In the genomic region with DNA sequence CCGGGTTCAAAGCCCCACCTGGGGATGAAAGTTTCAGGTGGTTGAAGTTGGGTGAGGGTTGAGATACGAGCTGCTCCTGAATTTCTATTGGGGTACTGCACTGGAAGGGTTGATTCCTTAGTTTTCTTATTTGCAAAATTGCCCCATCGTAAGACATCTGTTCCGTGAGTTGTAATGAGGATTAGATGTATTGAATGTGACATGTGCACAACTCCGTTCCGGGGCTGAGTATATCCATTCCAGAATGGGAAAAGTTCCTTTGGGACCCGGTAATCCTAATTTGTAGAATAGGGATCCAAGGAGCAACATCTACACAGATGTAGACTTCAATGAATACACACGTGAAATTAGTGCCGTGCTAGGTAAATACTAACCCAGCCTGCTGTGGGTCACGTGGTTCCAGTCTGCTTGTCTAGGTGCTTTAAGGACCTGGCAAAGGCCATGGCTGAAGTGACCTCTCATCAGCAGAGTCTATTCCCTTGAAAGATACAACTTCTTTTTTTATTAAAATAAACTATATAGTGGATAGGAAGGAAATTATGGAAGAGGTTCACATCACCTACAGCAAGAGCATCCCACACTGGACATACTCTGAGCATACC, we compare ENCODE assay signal across 8 mouse cellular contexts. TPM values are rescaled to one million over a fixed set of nuclear protein-coding genes. Genes with fewer than 3 reads are reported as not detected.
DNase-seq lines count a peak whose midpoint lies in the region; ATAC-seq and TF ChIP-seq lines count a peak whose summit lies in the region.

No protein-coding gene starts in this region.

- 49% methylated on average over 10 of the region's 10 CpGs for WGBS in heart, embryonic 11.5 days (ENCODE audit: insufficient replicate concordance)
- WGBS in embryonic facial prominence, embryonic 13.5 days = 26% methylated on average over 10 of the region's 10 CpGs
- WGBS in kidney, postnatal 0 days = 60% methylated on average over 10 of the region's 10 CpGs
- 35% methylated on average over 10 of the region's 10 CpGs for WGBS in midbrain, embryonic 16.5 days

- no peaks in the 10 kb centered on the region for H3K36me3 ChIP-seq in heart, embryonic 11.5 days (ENCODE audit: control insufficient read depth, insufficient read depth, low read length)
- no peaks in the 10 kb centered on the region for H3K36me3 ChIP-seq in embryonic facial prominence, embryonic 13.5 days
- no peaks in the 10 kb centered on the region for H3K36me3 ChIP-seq in kidney, postnatal 0 days (ENCODE audit: insufficient read depth, low read length)
- no peaks in the 10 kb centered on the region for H3K36me3 ChIP-seq in midbrain, embryonic 16.5 days (ENCODE audit: control insufficient read depth, insufficient read depth, low read length)

- H3K9ac ChIP-seq in heart, embryonic 11.5 days (ENCODE audit: low read depth, low read length) = peak overlapping the region; percentile 95; the same call in 1 of the 2 replicates
- H3K9ac ChIP-seq in embryonic facial prominence, embryonic 13.5 days = peak overlapping the region; percentile 78
- peak overlapping the region; percentile 91; the same call in 1 of the 2 replicates for H3K9ac ChIP-seq in kidney, postnatal 0 days (ENCODE audit: low read depth, low read length)
- no peak overlapping the region for H3K9ac ChIP-seq in midbrain, embryonic 16.5 days (ENCODE audit: low read depth, low read length)

- peak overlapping the region; percentile 81 for H3K4me2 ChIP-seq in heart, embryonic 11.5 days
- peak overlapping the region; percentile 89 for H3K4me2 ChIP-seq in embryonic facial prominence, embryonic 13.5 days
- peak overlapping the region; percentile 87 for H3K4me2 ChIP-seq in kidney, postnatal 0 days (ENCODE audit: low read length)
- peak overlapping the region; percentile 97 for H3K4me2 ChIP-seq in midbrain, embryonic 16.5 days (ENCODE audit: low read length)

- peak overlapping the region; percentile 91 for H3K4me3 ChIP-seq in heart, embryonic 11.5 days (ENCODE audit: low read depth, low read length)
- H3K4me3 ChIP-seq in embryonic facial prominence, embryonic 13.5 days = peak overlapping the region; percentile 66
- peak overlapping the region; percentile 88 for H3K4me3 ChIP-seq in kidney, postnatal 0 days (replicated peaks; ENCODE audit: low read depth, low read length)
- no peak overlapping the region for H3K4me3 ChIP-seq in midbrain, embryonic 16.5 days (ENCODE audit: low read depth, low read length)

- H3K27me3 ChIP-seq in heart, embryonic 11.5 days (ENCODE audit: control insufficient read depth, insufficient read depth, low read length) = no peaks in the 10 kb centered on the region
- peaks cover 37% of the 10 kb centered on the region for H3K27me3 ChIP-seq in embryonic facial prominence, embryonic 13.5 days
- H3K27me3 ChIP-seq in kidney, postnatal 0 days (ENCODE audit: insufficient read depth, low read length) = no peaks in the 10 kb centered on the region
- H3K27me3 ChIP-seq in midbrain, embryonic 16.5 days (ENCODE audit: control insufficient read depth, insufficient read depth, low read depth, low read length) = peaks cover 34% of the 10 kb centered on the region

- no peak for TF ChIP-seq CTCF in kidney, postnatal 0 days (IDR thresholded peaks at IDR 0.05; ENCODE audit: low read depth)

- ATAC-seq in heart, embryonic 11.5 days (replicated peaks; ENCODE audit: insufficient number of reproducible peaks, low FRiP score, low TSS enrichment) = no peak
- no peak for ATAC-seq in embryonic facial prominence, embryonic 13.5 days (ENCODE audit: insufficient number of reproducible peaks, insufficient read depth, low FRiP score, low TSS enrichment, low read depth)
- no peak for ATAC-seq in kidney, postnatal 0 days (replicated peaks; ENCODE audit: low FRiP score, low read depth)
- no peak for ATAC-seq in midbrain, embryonic 16.5 days
- no peak for ATAC-seq in activated CD4-positive, CD25-positive, alpha-beta regulatory T cell, adult 4 months

- H3K27ac ChIP-seq in heart, embryonic 11.5 days (ENCODE audit: low read depth, low read length) = no peak overlapping the region
- H3K27ac ChIP-seq in embryonic facial prominence, embryonic 13.5 days = no peak overlapping the region
- peak overlapping the region; percentile 95; the same call in 1 of the 2 replicates for H3K27ac ChIP-seq in kidney, postnatal 0 days
- no peak overlapping the region for H3K27ac ChIP-seq in midbrain, embryonic 16.5 days (ENCODE audit: low read length)

- H3K9me3 ChIP-seq in heart, embryonic 11.5 days (replicated peaks; ENCODE audit: control insufficient read depth, low read length) = no peaks in the 10 kb centered on the region
- no peaks in the 10 kb centered on the region for H3K9me3 ChIP-seq in embryonic facial prominence, embryonic 13.5 days
- no peaks in the 10 kb centered on the region for H3K9me3 ChIP-seq in kidney, postnatal 0 days (replicated peaks; ENCODE audit: low read length)
- H3K9me3 ChIP-seq in midbrain, embryonic 16.5 days (replicated peaks; ENCODE audit: control insufficient read depth, low read length, poor library complexity, severe bottlenecking) = no peaks in the 10 kb centered on the region

- H3K4me1 ChIP-seq in heart, embryonic 11.5 days (ENCODE audit: control insufficient read depth, insufficient read depth, low read length) = peaks cover 11% of the 10 kb centered on the region
- peaks cover 23% of the 10 kb centered on the region for H3K4me1 ChIP-seq in embryonic facial prominence, embryonic 13.5 days
- no peaks in the 10 kb centered on the region; the same call in none of the 2 replicates for H3K4me1 ChIP-seq in kidney, postnatal 0 days (replicated peaks; ENCODE audit: insufficient read depth, low read length)
- H3K4me1 ChIP-seq in midbrain, embryonic 16.5 days (ENCODE audit: control insufficient read depth, insufficient read depth, low read length) = peaks cover 9% of the 10 kb centered on the region

- no peak for DNase-seq in heart, adult 18-20 months
- no peak for DNase-seq in kidney, postnatal 0 days (ENCODE audit: low spot score)
- DNase-seq in right cerebral cortex, postnatal 10 days (ENCODE audit: low spot score in 2 of 2) = no peak
- no peak for DNase-seq in testis, postnatal 10 days (ENCODE audit: low spot score)

RNA-seq across cellular contexts. Expression of a gene that starts 1.3 kb away (rescaled TPM):
- polyA plus RNA-seq in heart, embryonic 11.5 days (2014; fragmentation: Nextera tagmentation; extraction: Ambion mirVana) = 89.2 and 109 TPM in 2 replicates
- total RNA-seq in heart, adult 18-20 months (2021) = 10 to 100 TPM; 32.5 to 36.9 TPM
- 51.5 and 60.4 TPM in 2 replicates for polyA plus RNA-seq in embryonic facial prominence, embryonic 13.5 days (2015; fragmentation: Nextera tagmentation; extraction: Ambion mirVana)
- 281 and 313 TPM in 2 replicates for polyA plus RNA-seq in kidney, postnatal 0 days (2015; fragmentation: Nextera tagmentation; extraction: Ambion mirVana)
- 31.9 and 36.8 TPM in 2 replicates for polyA plus RNA-seq in midbrain, embryonic 16.5 days (2015; fragmentation: Nextera tagmentation; extraction: Ambion mirVana)
- polyA plus RNA-seq in activated CD4-positive, CD25-positive, alpha-beta regulatory T cell, adult 4 months (2017; shearing (Covaris generic)) = 100 to 1,000 TPM; 112 to 143 TPM
